Mouse (Mus musculus): ENCODE results near the gene Rabgap1. TPM values are rescaled to one million over a fixed set of nuclear protein-coding genes. Genes with fewer than 3 reads are reported as not detected.
"Not testable (repeated sequence)": the region's sequence is repeated elsewhere in the genome, so short reads cannot be mapped to it uniquely, and the experiment has no call there.

Gene Rabgap1
- polyA plus RNA-seq, 1 experiment from 2014 or later = 65.1 TPM

DNA sequence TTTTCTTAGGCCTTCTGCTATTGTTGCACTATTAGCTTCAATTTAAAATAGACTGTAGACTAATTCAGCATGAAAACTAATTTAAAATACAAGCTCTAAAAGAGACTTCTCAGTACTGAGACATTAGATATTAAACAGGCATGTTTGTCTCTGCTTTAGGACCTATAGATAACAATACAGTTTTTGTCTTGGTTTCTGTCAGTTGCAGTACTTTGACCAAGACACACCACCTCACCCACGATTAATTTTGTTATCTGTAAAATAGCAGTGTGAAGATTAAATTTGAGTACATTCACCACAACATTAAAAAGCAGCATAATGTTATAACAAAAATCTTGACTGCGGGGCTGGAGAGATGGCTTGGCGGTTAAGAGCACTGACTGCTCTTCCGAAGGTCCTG, 23.2 kb downstream of the Rabgap1 start:
- no peak overlapping the region for H3K27ac ChIP-seq
- no peaks in the 10 kb centered on the region for H3K4me1 ChIP-seq
- 98% methylated on average over 4 of the region's 4 CpGs for WGBS
- no peak overlapping the region for H3K4me2 ChIP-seq (replicated peaks)
- no peak for ATAC-seq (ENCODE audit: insufficient number of reproducible peaks, insufficient read depth, low FRiP score, low TSS enrichment)
- H3K9me3 ChIP-seq = no peaks in the 10 kb centered on the region
- no peak overlapping the region for H3K9ac ChIP-seq
- no peak overlapping the region for H3K4me3 ChIP-seq
- peaks cover 14% of the 10 kb centered on the region for H3K36me3 ChIP-seq
- H3K27me3 ChIP-seq = no peaks in the 10 kb centered on the region

DNA sequence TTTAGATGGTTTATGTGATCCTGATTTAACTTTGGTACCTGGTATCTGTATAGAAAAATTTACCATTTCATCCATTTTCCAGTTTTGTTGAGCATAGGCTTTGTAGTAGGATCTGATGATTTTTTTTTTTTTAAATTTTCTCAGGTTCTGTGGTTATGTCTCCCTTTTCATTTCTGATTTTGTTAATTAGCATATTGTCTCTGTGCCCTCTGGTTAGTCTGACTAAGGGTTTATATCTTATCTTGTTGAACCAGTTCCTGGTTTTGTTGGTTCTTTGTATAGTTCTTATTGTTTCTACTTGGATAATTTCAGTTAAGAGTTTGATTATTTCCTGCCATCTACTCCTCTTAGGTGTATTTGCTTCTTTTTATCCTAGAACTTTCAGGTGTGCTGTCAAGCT, 36.5 kb downstream of the Rabgap1 start:
- Histone ChIP-seq H3K4me3 (no peak overlapping the region), H3K9me3 (no peaks in the 10 kb centered on the region), H3K27me3 (no peaks in the 10 kb centered on the region), H3K27ac (no peak overlapping the region), H3K4me1 (no peaks in the 10 kb centered on the region), H3K4me2 (replicated peaks) (no peak overlapping the region), H3K9ac (no peak overlapping the region), H3K36me3 (peaks cover 58% of the 10 kb centered on the region)
- ATAC-seq (ENCODE audit: insufficient number of reproducible peaks, insufficient read depth, low FRiP score, low TSS enrichment) = no peak

DNA sequence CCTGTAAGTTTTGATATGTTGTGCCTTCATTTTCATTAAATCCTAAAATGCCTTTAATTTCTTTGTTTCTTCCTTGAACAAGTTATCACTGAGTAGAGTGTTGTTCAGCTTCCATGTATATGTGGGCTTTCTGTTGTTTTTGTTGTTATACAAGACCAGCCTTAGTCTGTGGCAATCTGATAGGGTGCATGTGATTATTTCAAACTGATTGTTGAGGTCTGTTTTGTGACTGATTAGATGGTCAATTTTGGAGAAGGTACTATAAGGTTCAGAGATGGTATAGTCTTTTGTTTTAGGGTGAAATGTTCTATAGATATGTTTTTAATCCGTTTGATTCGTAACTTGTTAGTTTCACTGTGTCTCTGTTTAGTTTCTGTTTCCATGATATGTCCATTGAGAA, 37.0 kb downstream of the Rabgap1 start:
- no peaks in the 10 kb centered on the region for H3K9me3 ChIP-seq
- H3K4me3 ChIP-seq = no peak overlapping the region
- H3K4me1 ChIP-seq = no peaks in the 10 kb centered on the region
- no peaks in the 10 kb centered on the region for H3K27me3 ChIP-seq
- no peak overlapping the region for H3K9ac ChIP-seq
- 93% methylated on average over 2 of the region's 2 CpGs for WGBS
- H3K36me3 ChIP-seq = peaks cover 62% of the 10 kb centered on the region
- H3K4me2 ChIP-seq (replicated peaks) = no peak overlapping the region
- ATAC-seq (ENCODE audit: insufficient number of reproducible peaks, insufficient read depth, low FRiP score, low TSS enrichment) = no peak
- no peak overlapping the region for H3K27ac ChIP-seq

DNA sequence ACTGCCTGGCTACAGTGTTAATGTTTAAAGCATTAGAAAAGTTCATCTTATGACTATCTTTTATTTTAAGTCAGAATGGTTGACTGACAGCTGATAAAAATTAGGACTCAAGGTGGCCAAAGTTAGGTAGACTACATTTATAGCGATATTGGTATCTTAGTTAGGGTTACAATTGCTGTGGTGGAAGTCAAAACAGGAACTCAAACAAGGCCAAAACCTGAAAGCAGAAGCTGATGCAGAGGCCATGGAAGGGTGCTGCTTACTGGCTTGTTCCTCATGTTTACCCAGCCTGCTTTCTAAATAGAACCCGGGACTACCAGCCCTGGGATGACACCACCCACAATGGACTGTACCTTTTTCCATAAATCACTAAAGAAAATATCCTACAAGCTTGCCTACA, 41.1 kb downstream of the Rabgap1 start:
- H3K9ac ChIP-seq = no peak overlapping the region
- peaks cover 47% of the 10 kb centered on the region for H3K36me3 ChIP-seq
- ATAC-seq (ENCODE audit: insufficient number of reproducible peaks, insufficient read depth, low FRiP score, low TSS enrichment) = no peak
- H3K4me3 ChIP-seq = no peak overlapping the region
- no peaks in the 10 kb centered on the region for H3K27me3 ChIP-seq
- no peak overlapping the region for H3K4me2 ChIP-seq (replicated peaks)
- H3K9me3 ChIP-seq = no peaks in the 10 kb centered on the region
- 90% methylated on average over 2 of the region's 2 CpGs for WGBS
- H3K27ac ChIP-seq = no peak overlapping the region
- no peaks in the 10 kb centered on the region for H3K4me1 ChIP-seq

DNA sequence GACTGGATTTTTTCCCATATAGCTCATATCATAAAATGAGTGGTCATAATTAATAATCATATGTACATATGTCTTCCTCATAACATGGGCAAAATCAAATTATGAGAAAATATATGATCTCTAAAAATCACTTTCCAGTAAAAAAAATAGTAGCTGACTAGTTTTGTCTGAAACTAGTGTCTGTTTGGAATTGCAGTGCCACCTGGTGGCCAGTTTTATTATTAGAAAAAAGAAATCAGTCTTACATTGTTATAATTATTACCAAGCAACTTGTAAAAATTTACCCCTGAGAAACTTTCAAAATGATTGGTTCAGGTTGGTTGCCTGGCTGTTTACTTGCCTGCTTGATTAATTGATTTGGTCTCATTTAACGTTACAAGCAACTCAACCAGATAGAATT, 42.3 kb downstream of the Rabgap1 start:
- 82% methylated on average over 1 of the region's 1 CpGs for WGBS
- Histone ChIP-seq H3K4me2 (replicated peaks) (no peak overlapping the region), H3K27me3 (no peaks in the 10 kb centered on the region), H3K9me3 (no peaks in the 10 kb centered on the region), H3K36me3 (peaks cover 56% of the 10 kb centered on the region), H3K27ac (no peak overlapping the region), H3K4me3 (no peak overlapping the region), H3K9ac (no peak overlapping the region), H3K4me1 (no peaks in the 10 kb centered on the region)
- ATAC-seq (ENCODE audit: insufficient number of reproducible peaks, insufficient read depth, low FRiP score, low TSS enrichment) = no peak

DNA sequence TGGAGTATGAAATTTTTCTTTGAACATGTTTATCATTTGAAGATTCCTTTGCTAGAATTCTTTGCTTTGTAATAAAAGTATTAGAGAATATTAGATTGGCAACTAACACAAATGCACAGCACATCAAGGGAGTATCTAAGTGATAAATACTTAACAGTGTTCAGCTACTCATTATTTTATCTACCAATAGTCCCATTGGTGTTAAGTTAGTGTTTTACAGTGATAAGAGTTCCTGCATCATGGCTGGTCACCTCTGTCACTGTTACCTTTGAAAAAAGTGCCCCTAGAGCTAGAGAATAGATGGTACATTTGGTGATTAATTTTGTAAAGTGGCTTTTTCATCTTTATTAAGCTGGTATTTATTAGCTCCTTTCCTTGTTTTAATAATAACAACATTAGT, 43.3 kb downstream of the Rabgap1 start:
- no peaks in the 10 kb centered on the region for H3K4me1 ChIP-seq
- ATAC-seq (ENCODE audit: insufficient number of reproducible peaks, insufficient read depth, low FRiP score, low TSS enrichment) = no peak
- H3K9me3 ChIP-seq = no peaks in the 10 kb centered on the region
- no peak overlapping the region for H3K27ac ChIP-seq
- no peak overlapping the region for H3K4me2 ChIP-seq (replicated peaks)
- H3K27me3 ChIP-seq = no peaks in the 10 kb centered on the region
- H3K36me3 ChIP-seq = peaks cover 56% of the 10 kb centered on the region
- no peak overlapping the region for H3K9ac ChIP-seq
- no peak overlapping the region for H3K4me3 ChIP-seq

DNA sequence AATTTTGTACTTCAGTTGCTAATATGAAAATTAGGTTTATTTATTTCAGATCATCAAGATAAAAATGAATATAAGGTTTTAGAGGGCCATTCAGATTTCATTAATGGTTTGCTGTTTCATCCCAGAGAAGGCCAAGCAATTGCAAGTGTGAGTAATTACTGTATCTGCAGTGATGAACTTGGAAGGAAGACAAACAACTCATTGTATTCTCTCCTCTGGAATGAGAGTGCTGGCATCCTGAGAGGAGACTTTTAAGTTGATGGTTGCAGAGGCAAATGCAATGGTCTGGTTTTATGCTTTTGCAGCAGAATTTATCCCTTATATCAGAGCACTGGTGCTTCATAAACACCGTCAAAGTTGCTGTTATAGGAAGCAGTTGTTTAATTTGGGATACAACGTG, 45.9 kb downstream of the Rabgap1 start:
- no peaks in the 10 kb centered on the region for H3K9me3 ChIP-seq
- 93% methylated on average over 2 of the region's 2 CpGs for WGBS
- no peaks in the 10 kb centered on the region for H3K27me3 ChIP-seq
- H3K4me2 ChIP-seq (replicated peaks) = no peak overlapping the region
- H3K36me3 ChIP-seq = peaks cover 61% of the 10 kb centered on the region
- H3K4me3 ChIP-seq = no peak overlapping the region
- no peak overlapping the region for H3K9ac ChIP-seq
- no peaks in the 10 kb centered on the region for H3K4me1 ChIP-seq
- no peak for ATAC-seq (ENCODE audit: insufficient number of reproducible peaks, insufficient read depth, low FRiP score, low TSS enrichment)
- H3K27ac ChIP-seq = no peak overlapping the region

DNA sequence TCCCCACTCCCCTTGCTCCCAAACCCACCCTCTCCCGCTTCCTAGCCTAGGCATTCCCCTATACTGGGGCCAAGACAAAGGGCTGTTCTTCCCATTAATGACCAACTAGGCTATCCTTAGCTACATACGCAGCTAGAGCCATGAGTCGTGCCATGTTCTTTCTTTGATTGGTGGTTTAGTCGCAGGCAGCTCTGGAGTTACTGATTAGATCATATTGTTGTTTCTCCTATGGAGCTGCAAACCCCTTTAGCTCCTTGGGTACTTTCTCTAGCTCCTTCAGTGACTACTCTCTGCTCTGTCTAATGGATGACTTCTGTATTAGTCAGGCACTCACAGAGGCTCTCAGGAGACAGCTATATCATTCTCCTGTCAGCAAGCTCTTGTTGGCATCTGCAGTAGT, 54.2 kb downstream of the Rabgap1 start:
- Histone ChIP-seq H3K4me3 (no peak overlapping the region), H3K27ac (no peak overlapping the region), H3K4me1 (no peaks in the 10 kb centered on the region), H3K9me3 (no peaks in the 10 kb centered on the region), H3K36me3 (peaks cover 64% of the 10 kb centered on the region), H3K27me3 (no peaks in the 10 kb centered on the region), H3K4me2 (replicated peaks) (no peak overlapping the region), H3K9ac (no peak overlapping the region)
- WGBS = 92% methylated on average over 4 of the region's 4 CpGs
- no peak for ATAC-seq (ENCODE audit: insufficient number of reproducible peaks, insufficient read depth, low FRiP score, low TSS enrichment)

DNA sequence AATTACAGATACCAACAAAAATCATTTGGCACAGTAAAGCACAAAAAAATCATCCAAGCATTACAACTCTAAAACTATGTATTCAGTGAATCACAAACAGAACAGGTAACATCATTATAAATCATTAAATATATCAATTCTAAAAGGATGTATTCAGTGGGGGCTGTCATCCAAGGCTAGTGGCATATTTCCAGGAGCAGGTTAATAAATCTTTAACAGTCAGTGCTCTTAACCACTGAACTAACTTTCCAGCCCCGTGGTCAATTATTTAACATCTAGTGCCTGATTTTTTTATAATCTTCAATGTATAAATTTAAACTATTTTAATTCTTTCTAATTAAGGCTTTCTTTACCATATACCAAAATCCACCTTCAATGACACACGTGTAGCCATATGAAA, 62.8 kb downstream of the Rabgap1 start:
- H3K36me3 ChIP-seq = peaks cover 26% of the 10 kb centered on the region
- H3K9me3 ChIP-seq; ATAC-seq (ENCODE audit: insufficient number of reproducible peaks, insufficient read depth, low FRiP score, low TSS enrichment); H3K4me2 ChIP-seq (replicated peaks); H3K27me3 ChIP-seq; H3K9ac ChIP-seq; H3K4me1 ChIP-seq; H3K4me3 ChIP-seq; H3K27ac ChIP-seq: not testable (repeated sequence)
- WGBS = 87% methylated on average over 2 of the region's 2 CpGs

DNA sequence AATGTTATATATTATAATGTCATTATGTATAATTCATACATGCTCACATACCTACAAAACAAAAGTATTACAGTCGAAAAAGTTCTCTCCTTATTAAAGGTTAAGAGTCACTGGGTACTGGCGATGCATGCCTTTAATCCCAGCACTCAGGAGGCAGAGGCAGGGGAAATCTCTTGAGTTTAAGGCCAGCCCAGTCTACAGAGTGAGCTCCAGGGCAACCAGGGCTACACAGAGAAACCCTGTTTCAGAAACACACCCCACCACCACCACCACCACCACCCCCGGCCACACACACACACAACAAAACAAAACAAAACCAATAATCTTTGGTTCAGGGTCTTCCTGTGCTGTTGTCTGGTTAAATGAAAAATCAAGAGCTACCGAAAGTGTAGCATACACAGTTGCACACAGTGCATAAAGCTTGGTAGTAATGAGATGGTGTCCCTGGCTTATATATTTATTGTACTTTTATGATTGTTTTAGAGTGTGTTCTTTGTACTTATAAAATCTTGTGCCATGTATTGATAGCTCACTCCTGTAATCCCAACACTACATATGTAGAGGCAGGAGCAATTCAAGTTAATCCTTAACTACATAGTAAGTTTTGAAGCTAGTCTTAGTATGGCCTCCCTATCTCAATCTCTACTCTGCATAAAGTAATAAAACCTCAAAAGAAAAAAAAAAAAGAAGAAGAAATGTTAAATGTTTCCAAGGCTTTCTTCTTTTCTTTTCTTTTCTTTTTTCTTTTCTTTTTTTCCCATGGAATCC, 68.2 kb downstream of the Rabgap1 start:
- peaks cover 26% of the 10 kb centered on the region for H3K36me3 ChIP-seq
- H3K4me3 ChIP-seq = no peak overlapping the region
- no peak overlapping the region for H3K9ac ChIP-seq
- peaks cover 3% of the 10 kb centered on the region; the same call in 1 of the 2 replicates for H3K4me1 ChIP-seq
- 87% methylated on average over 4 of the region's 4 CpGs for WGBS
- ATAC-seq (ENCODE audit: insufficient number of reproducible peaks, insufficient read depth, low FRiP score, low TSS enrichment) = no peak
- H3K27me3 ChIP-seq = no peaks in the 10 kb centered on the region
- no peak overlapping the region for H3K4me2 ChIP-seq (replicated peaks)
- no peaks in the 10 kb centered on the region for H3K9me3 ChIP-seq
- H3K27ac ChIP-seq = no peak overlapping the region

DNA sequence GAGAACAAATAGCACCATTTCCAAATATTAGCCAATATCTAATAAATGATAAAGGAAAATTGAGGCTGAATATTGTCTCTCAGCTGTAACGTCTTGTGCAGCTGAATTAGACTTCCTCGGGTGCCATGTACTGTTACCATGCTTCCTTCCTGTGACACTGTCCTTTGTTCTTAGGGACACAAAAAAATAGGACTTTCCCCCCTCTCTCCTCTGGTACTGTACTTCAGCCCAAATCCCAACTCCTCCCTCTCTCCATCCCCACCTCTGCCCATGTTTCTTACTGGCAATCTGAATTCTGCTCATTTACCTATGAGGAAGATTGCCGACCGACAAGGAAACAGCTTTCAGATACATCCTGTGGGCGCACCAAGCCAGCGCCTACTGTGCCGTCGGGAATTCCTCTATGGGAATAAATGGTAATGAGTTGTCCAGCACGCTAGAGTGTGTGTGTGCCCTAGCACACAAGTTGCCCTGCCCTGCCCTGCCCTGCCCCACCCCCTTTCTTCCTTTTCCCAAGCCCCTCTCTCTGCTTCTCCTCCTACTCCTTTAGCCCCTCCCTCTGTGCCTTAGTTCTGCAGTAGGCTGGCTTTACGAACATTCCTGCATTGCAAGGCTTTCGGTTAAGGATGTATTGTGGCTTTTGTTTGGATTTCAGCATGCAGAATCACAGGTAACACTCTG, 73.1 kb downstream of the Rabgap1 start, which contains the start of gene Gpr21:
Gene Gpr21 (plus strand): TSS at position 303 of the 681 bp plus-strand sequence.
- H3K4me1 ChIP-seq = peaks cover 5% of the 10 kb centered on the region; the same call in 1 of the 2 replicates
- no peak within 1 kb of the TSS for H3K9ac ChIP-seq
- no peaks in the 10 kb centered on the region for H3K9me3 ChIP-seq
- peak; percentile 69; the same call in 1 of the 2 replicates for ATAC-seq (ENCODE audit: insufficient number of reproducible peaks, insufficient read depth, low FRiP score, low TSS enrichment)
- H3K27me3 ChIP-seq = no peaks in the 10 kb centered on the region
- peak within 1 kb of the TSS; percentile 21 for H3K4me2 ChIP-seq (replicated peaks)
- H3K27ac ChIP-seq = no peak within 1 kb of the TSS
- 0 out of 2 replicates have a peak within 1 kb of the TSS, but pooled peaks have one; percentile 14 for H3K4me3 ChIP-seq
- peaks cover 29% of the 10 kb centered on the region for H3K36me3 ChIP-seq
- 23% methylated on average over 11 of the region's 11 CpGs for WGBS

DNA sequence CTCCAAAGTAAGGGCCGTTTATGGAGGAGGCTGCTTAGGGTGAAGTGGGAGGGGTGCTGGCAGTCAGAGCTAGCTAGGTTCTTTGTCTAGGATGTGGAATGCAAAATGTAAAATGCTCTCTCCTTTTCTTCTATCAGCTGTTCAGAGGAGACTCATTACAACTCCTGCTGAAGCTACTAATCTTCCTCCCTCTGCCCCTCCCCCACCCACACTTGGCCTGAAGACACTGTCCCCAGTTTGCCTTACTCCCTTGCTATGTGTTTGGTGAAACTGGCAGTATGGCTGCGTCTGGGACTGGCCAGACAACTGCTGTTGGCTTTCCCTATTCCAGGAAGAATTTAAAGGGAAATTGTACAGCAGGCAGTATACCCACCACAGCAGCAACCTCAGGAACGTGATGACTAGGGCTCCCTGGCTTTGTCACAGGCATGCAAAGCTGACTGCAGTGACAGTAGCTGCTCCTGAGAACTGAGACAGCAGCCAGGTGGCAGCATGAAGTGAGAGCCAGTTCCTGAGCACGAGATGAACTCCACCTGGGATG, 73.9 kb downstream of the Rabgap1 start:
- no peak for ATAC-seq (ENCODE audit: insufficient number of reproducible peaks, insufficient read depth, low FRiP score, low TSS enrichment)
- 45% methylated on average over 4 of the region's 4 CpGs for WGBS
- H3K4me2 ChIP-seq (replicated peaks) = no peak overlapping the region

More for the DNA sequence above, 73.9 kb downstream of the Rabgap1 start:
- Histone ChIP-seq H3K27me3 (no peaks in the 10 kb centered on the region), H3K9me3 (no peaks in the 10 kb centered on the region), H3K4me3 (no peak overlapping the region), H3K27ac (no peak overlapping the region), H3K36me3 (peaks cover 26% of the 10 kb centered on the region), H3K9ac (no peak overlapping the region), H3K4me1 (peaks cover 5% of the 10 kb centered on the region; the same call in 1 of the 2 replicates)
